ENCODE assay signal across 8 mouse cellular contexts in genomic region chr5:38781813-38782212, GRCm38 (mm10).
A peak's percentile ranks its signal among the peaks of the same experiment; 100 is the strongest.
DNase-seq lines count a peak whose midpoint lies in the region; ATAC-seq and TF ChIP-seq lines count a peak whose summit lies in the region.

No protein-coding gene starts in this region.

- no peak overlapping the region for H3K27ac ChIP-seq in heart, embryonic 11.5 days (ENCODE audit: low read depth, low read length)
- H3K27ac ChIP-seq in forebrain, postnatal 0 days (ENCODE audit: low read depth, low read length) = no peak overlapping the region
- H3K27ac ChIP-seq in intestine, embryonic 16.5 days (ENCODE audit: low read length) = no peak overlapping the region
- H3K27ac ChIP-seq in neural tube, embryonic 11.5 days (ENCODE audit: low read depth, low read length) = no peak overlapping the region

- no peak for ATAC-seq in heart, embryonic 11.5 days (replicated peaks; ENCODE audit: insufficient number of reproducible peaks, low FRiP score, low TSS enrichment)
- peak; percentile 53 for ATAC-seq in forebrain, postnatal 0 days
- ATAC-seq in intestine, embryonic 16.5 days = peak; percentile 53
- ATAC-seq in neural tube, embryonic 11.5 days (ENCODE audit: insufficient read depth, low FRiP score, low TSS enrichment) = no peak

- H3K27me3 ChIP-seq in heart, embryonic 11.5 days (ENCODE audit: control insufficient read depth, insufficient read depth, low read length) = 0 out of 2 replicates have a peak, but pooled peaks cover 3% of the 10 kb centered on the region
- H3K27me3 ChIP-seq in forebrain, postnatal 0 days (ENCODE audit: insufficient read depth, low read length) = no peaks in the 10 kb centered on the region
- H3K27me3 ChIP-seq in intestine, embryonic 16.5 days (replicated peaks; ENCODE audit: control insufficient read depth, insufficient read depth, low read length) = no peaks in the 10 kb centered on the region
- H3K27me3 ChIP-seq in neural tube, embryonic 11.5 days (ENCODE audit: control insufficient read depth, insufficient read depth, low read length) = no peaks in the 10 kb centered on the region

- WGBS in heart, embryonic 11.5 days (ENCODE audit: insufficient replicate concordance) = 31% methylated on average over 4 of the region's 4 CpGs
- WGBS in forebrain, postnatal 0 days = 33% methylated on average over 4 of the region's 4 CpGs
- 21% methylated on average over 4 of the region's 4 CpGs for WGBS in intestine, embryonic 16.5 days
- 28% methylated on average over 4 of the region's 4 CpGs for WGBS in neural tube, embryonic 11.5 days

- peaks cover 3% of the 10 kb centered on the region; the same call in 1 of the 2 replicates for H3K4me1 ChIP-seq in heart, embryonic 11.5 days (ENCODE audit: control insufficient read depth, insufficient read depth, low read length)
- H3K4me1 ChIP-seq in forebrain, postnatal 0 days (ENCODE audit: insufficient read depth) = no peaks in the 10 kb centered on the region
- H3K4me1 ChIP-seq in intestine, embryonic 16.5 days (ENCODE audit: control insufficient read depth, insufficient read depth, low read length) = no peaks in the 10 kb centered on the region
- no peaks in the 10 kb centered on the region for H3K4me1 ChIP-seq in neural tube, embryonic 11.5 days (ENCODE audit: control insufficient read depth, insufficient read depth, low read length)

- peak; percentile 21 to 58 for DNase-seq in heart, adult 9 months (ENCODE audit: low spot score in 2 of 2)
- DNase-seq in c-Kit-positive CD71-positive TER-119-negative erythroid progenitor cells, embryonic 14.5 days (ENCODE audit: low read depth) = peak; percentile 8
- DNase-seq in forebrain, postnatal 0 days = peak; percentile 92
- DNase-seq in left cerebral cortex, postnatal 25 days (ENCODE audit: low spot score in 2 of 2) = peak; percentile 80 to 85
- DNase-seq in neural tube, embryonic 11.5 days (ENCODE audit: low spot score) = peak; percentile 67
- DNase-seq in telencephalon, adult 2 months (ENCODE audit: low read depth, low spot score) = peak; percentile 28

- no peak overlapping the region for H3K4me2 ChIP-seq in heart, embryonic 11.5 days
- H3K4me2 ChIP-seq in forebrain, postnatal 0 days (ENCODE audit: low read depth) = no peak overlapping the region
- H3K4me2 ChIP-seq in intestine, embryonic 16.5 days (ENCODE audit: low read depth, low read length) = no peak overlapping the region
- no peak overlapping the region for H3K4me2 ChIP-seq in neural tube, embryonic 11.5 days (ENCODE audit: low read depth)

- intact Hi-C loops in left cerebral cortex, postnatal 25 days (cut with DNase I) = loop anchor here (2.0 to 10.0 kb wide), 4 partner anchors 533 to 1180 kb away; no protein-coding TSS in a partner anchor

- no peaks in the 10 kb centered on the region for H3K36me3 ChIP-seq in heart, embryonic 11.5 days (ENCODE audit: control insufficient read depth, insufficient read depth, low read length)
- no peaks in the 10 kb centered on the region for H3K36me3 ChIP-seq in forebrain, postnatal 0 days (ENCODE audit: insufficient read depth)
- no peaks in the 10 kb centered on the region for H3K36me3 ChIP-seq in intestine, embryonic 16.5 days (ENCODE audit: control insufficient read depth, insufficient read depth, low read length)
- H3K36me3 ChIP-seq in neural tube, embryonic 11.5 days (ENCODE audit: control insufficient read depth, insufficient read depth, low read length) = no peaks in the 10 kb centered on the region

- TF ChIP-seq CTCF in forebrain, postnatal 0 days (IDR thresholded peaks at IDR 0.05; ENCODE audit: low read depth) = peak; percentile 90

- H3K9me3 ChIP-seq in heart, embryonic 11.5 days (replicated peaks; ENCODE audit: control insufficient read depth, low read length) = no peaks in the 10 kb centered on the region
- H3K9me3 ChIP-seq in forebrain, postnatal 0 days (ENCODE audit: low read length) = no peaks in the 10 kb centered on the region
- H3K9me3 ChIP-seq in intestine, embryonic 16.5 days (ENCODE audit: control insufficient read depth, low read length) = no peaks in the 10 kb centered on the region
- no peaks in the 10 kb centered on the region for H3K9me3 ChIP-seq in neural tube, embryonic 11.5 days (ENCODE audit: control insufficient read depth, low read length)

- no peak overlapping the region for H3K9ac ChIP-seq in heart, embryonic 11.5 days (ENCODE audit: low read depth, low read length)
- no peak overlapping the region for H3K9ac ChIP-seq in forebrain, postnatal 0 days
- no peak overlapping the region for H3K9ac ChIP-seq in intestine, embryonic 16.5 days (ENCODE audit: low read depth, low read length)
- no peak overlapping the region for H3K9ac ChIP-seq in neural tube, embryonic 11.5 days (ENCODE audit: low read length)

- no peak overlapping the region for H3K4me3 ChIP-seq in heart, embryonic 11.5 days (ENCODE audit: low read depth, low read length)
- no peak overlapping the region for H3K4me3 ChIP-seq in forebrain, postnatal 0 days (ENCODE audit: low read depth, low read length)
- H3K4me3 ChIP-seq in intestine, embryonic 16.5 days (ENCODE audit: low read length) = no peak overlapping the region
- no peak overlapping the region for H3K4me3 ChIP-seq in neural tube, embryonic 11.5 days (ENCODE audit: low read depth, low read length)

Comparison
In these comparisons a context has a peak if more than half of its experiments do, and no peak if none do; other contexts are left out.
1. DNase-seq: peak in every context shown above with its lines; median percentile 92 in forebrain, postnatal 0 days; 82 in left cerebral cortex, postnatal 25 days; 67 in neural tube, embryonic 11.5 days; 40 in heart, adult 9 months; 28 in telencephalon, adult 2 months; 8 in c-Kit-positive CD71-positive TER-119-negative erythroid progenitor cells, embryonic 14.5 days.
2. ATAC-seq: peak in forebrain, postnatal 0 days (single experiment) and intestine, embryonic 16.5 days (single experiment); none in heart, embryonic 11.5 days (single experiment) and neural tube, embryonic 11.5 days (single experiment).